Mouse (Mus musculus): Measurements from ENCODE around the gene Csde1.

- TF ChIP-seq CTCF (IDR thresholded peaks at IDR 0.05; ENCODE audit: insufficient read depth, low read length) (no peak), POLR2A (IDR thresholded peaks at IDR 0.05; ENCODE audit: borderline replicate concordance, extremely low read depth, low read depth, low read length) (no peak)
Observed at GRCm38 (mm10) chr3:102991041-102991440, 29.2 kb upstream of the Csde1 start.
